28 mouse cellular contexts compared by ENCODE assay signal in genomic region chr13:103241092-103241491, GRCm38 (mm10).
"Had no signal": no experiment of that assay in that cellular context is flagged by ENCODE, and none has a peak within 500 bp of the region (broad histone marks: within the 10 kb centered on the region; RNA-seq: fewer than 3 reads in every experiment).

No protein-coding gene starts in this region.

- H3K4me2 ChIP-seq: limb, embryonic 12.5 days; limb, embryonic 13.5 days; limb, embryonic 15.5 days; liver, embryonic 11.5 days; liver, embryonic 12.5 days; liver, embryonic 13.5 days; liver, embryonic 15.5 days; lung, embryonic 14.5 days; lung, embryonic 15.5 days; midbrain, embryonic 11.5 days; midbrain, embryonic 12.5 days; midbrain, embryonic 13.5 days; midbrain, embryonic 15.5 days had no signal

- H3K27ac ChIP-seq: limb, embryonic 10.5 days; limb, embryonic 12.5 days; limb, embryonic 13.5 days; limb, embryonic 15.5 days; liver, embryonic 12.5 days; liver, embryonic 13.5 days; liver, embryonic 14.5 days; liver, embryonic 15.5 days; lung, embryonic 15.5 days; macrophage; midbrain, embryonic 10.5 days; midbrain, embryonic 12.5 days; midbrain, embryonic 13.5 days; midbrain, embryonic 15.5 days had no signal

- DNase-seq: left cerebral cortex, postnatal 4 days; liver; liver, embryonic 13.5 days; liver, postnatal 0 days; lung, adult 18-20 months; lung, adult 2 months; lung, embryonic 14.5 days; lung, postnatal 10 days; lung, postnatal 14 days; lung, postnatal 36 days; lung, postnatal 4 days; midbrain, embryonic 14.5 days had no signal

- H3K4me3 ChIP-seq: limb, embryonic 10.5 days; limb, embryonic 12.5 days; limb, embryonic 13.5 days; limb, embryonic 15.5 days; liver, embryonic 12.5 days; liver, embryonic 13.5 days; liver, embryonic 15.5 days; lung, embryonic 15.5 days; megakaryocyte, embryonic 14.5 days; midbrain, embryonic 10.5 days; midbrain, embryonic 12.5 days; midbrain, embryonic 13.5 days; midbrain, embryonic 15.5 days had no signal

- H3K9me3 ChIP-seq: limb, embryonic 10.5 days; limb, embryonic 12.5 days; limb, embryonic 13.5 days; limb, embryonic 15.5 days; liver, embryonic 12.5 days; liver, embryonic 13.5 days; liver, embryonic 15.5 days; lung, embryonic 15.5 days; megakaryocyte, embryonic 14.5 days; midbrain, embryonic 10.5 days; midbrain, embryonic 12.5 days; midbrain, embryonic 13.5 days; midbrain, embryonic 15.5 days had no signal

- H3K27me3 ChIP-seq: limb, embryonic 12.5 days; limb, embryonic 13.5 days; limb, embryonic 15.5 days; liver, embryonic 12.5 days; liver, embryonic 13.5 days; liver, embryonic 15.5 days; lung, embryonic 15.5 days; midbrain, embryonic 13.5 days; midbrain, embryonic 15.5 days had no signal

- H3K4me1 ChIP-seq: limb, embryonic 12.5 days; limb, embryonic 13.5 days; limb, embryonic 15.5 days; liver, embryonic 12.5 days; liver, embryonic 13.5 days; liver, embryonic 15.5 days; lung, embryonic 15.5 days; megakaryocyte, embryonic 14.5 days; midbrain, embryonic 10.5 days; midbrain, embryonic 12.5 days; midbrain, embryonic 13.5 days; midbrain, embryonic 15.5 days had no signal

- H3K36me3 ChIP-seq: limb, embryonic 10.5 days; limb, embryonic 12.5 days; limb, embryonic 13.5 days; limb, embryonic 15.5 days; liver, embryonic 12.5 days; liver, embryonic 13.5 days; liver, embryonic 15.5 days; lung, embryonic 15.5 days; midbrain, embryonic 10.5 days; midbrain, embryonic 12.5 days; midbrain, embryonic 13.5 days; midbrain, embryonic 15.5 days had no signal
